Mouse (Mus musculus) embryo, embryonic 9.5 days (tissue): ENCODE measurements at regions not wholly inside any gene's neighbourhood (a gene's known extent, or its start where the extent isn't known, plus 50 kb on each side); places are given as distances from the start of the nearest gene placed in this dataset.

ENCODE experiments used
- DNase-seq: peaks from one replicate; pipeline ENCODE4 v3.0.0-alpha.2; 2017; ENCODE audit errors: extremely low spot score

DNA sequence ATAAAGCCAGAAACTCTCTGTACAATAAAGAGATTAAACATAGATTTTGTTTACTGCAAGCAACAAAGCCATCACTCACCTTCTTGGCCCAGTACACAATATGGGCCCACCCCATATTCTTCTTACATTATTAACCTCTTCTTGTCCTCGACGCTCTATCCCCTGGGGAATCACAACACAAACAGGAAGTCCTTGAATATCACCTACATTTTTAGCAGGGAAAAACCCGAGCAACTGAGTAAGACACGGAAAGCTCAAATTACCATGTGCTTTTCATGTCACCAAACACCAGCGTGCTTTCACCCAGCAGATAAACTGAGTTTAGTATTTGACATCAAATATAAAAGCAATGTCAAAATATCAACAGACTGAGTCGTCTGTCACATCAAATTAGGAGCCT lies 179.7 kb downstream of the Parm1 start:
- DNase-seq, result no peak

DNA sequence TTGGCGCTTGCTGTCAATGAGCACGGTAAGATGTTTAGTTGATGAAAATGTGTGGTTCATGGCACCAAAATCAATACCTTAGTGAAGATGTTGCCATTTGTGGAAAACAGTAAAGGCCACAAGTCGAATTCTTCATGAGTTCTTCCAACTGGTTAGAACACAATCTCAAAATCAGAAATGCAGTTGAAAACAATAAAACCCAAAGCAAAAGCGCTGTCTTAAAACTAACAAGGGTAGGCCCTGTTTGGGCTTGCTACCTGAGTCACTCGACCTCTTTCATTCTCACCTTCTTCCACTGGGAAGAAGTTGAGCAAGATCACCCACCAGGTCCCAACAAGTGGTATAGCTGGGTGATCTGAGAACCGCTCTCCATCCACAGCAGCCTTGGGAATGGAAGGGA lies 179.1 kb downstream of the Parm1 start:
- no peak for DNase-seq

GRCm38 (mm10) chr5:91695632-91696031 lies 178.2 kb downstream of the Parm1 start:
- no peak for DNase-seq

DNA sequence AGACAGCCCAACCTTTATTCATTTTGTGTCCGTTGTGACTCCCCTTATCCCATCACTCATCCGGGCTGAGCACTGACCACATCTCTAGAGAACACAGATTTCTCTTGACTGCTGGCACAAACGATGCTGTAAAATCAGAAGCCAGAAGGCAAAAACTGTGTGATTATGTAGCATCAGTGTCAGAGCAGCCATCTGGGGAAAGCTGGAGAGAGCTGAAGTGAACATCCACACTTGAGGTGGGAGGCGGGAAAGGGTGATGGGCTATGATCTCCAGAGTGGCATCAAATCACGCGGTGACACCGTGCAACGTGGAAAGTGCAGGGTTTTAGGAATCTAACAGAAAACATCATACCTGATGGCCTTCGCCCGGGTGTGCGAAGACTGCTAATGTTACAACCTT lies 175.9 kb downstream of the Parm1 start:
- no peak for DNase-seq

DNA sequence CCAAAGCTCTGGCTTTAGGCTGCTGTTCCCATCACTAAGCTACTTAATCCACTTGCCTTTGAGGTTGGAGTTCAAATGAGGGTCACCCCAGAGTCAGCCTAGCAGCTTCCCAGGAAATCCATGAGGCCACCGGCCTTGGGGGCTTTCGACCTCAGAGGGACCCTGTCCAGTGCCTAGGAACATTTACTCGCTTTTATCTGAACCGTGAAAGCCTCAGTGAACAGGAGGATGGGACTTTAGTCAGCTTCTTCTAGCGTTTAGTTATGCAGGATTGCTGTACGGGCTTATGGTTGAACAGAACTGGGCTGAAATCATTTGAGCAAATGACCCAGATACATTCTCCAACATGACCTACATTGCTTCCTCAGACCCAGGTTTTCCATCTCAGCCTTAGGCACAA lies 174.9 kb downstream of the Parm1 start:
- peak; percentile 51 for DNase-seq

- no peak for DNase-seq
These were observed 161.3 kb downstream of the Parm1 start for GRCm38 (mm10) chr5:91678727-91679126.
